Mouse (Mus musculus) bone marrow macrophage, adult 2 months (primary cell): ENCODE data around the gene Qdpr. TPM values are rescaled to one million over a fixed set of nuclear protein-coding genes. Genes with fewer than 3 reads are reported as not detected.
"Not testable (repeated sequence)": the region's sequence is repeated elsewhere in the genome, so short reads cannot be mapped to it uniquely, and the experiment has no call there.

Source experiments
- H3K27ac ChIP-seq: 2 replicates; pipeline ENCODE4 v1.5.1; 2012; ENCODE audit warnings: low read depth, low read length; ENCODE audit not compliant: insufficient read depth
- H3K4me1 ChIP-seq: 2 replicates; pipeline ENCODE4 v1.6.1; 2012; ENCODE audit warnings: low read length; ENCODE audit not compliant: control insufficient read depth, insufficient read depth
- H3K4me3 ChIP-seq: 2 replicates; pipeline ENCODE4 v1.5.1; 2012; ENCODE audit warnings: mild to moderate bottlenecking, low read length, moderate library complexity; ENCODE audit not compliant: insufficient read depth
- CTCF ChIP-seq: IDR thresholded peaks from 2 replicates; pipeline ENCODE4 v1.5.1; 2012; ENCODE audit warnings: low read depth, mild to moderate bottlenecking, low read length, moderate library complexity
- POLR2A ChIP-seq: IDR thresholded peaks from 2 replicates; pipeline ENCODE4 v1.6.1; 2012; ENCODE audit warnings: mild to moderate bottlenecking, low read depth, low read length, borderline replicate concordance
- polyA plus RNA-seq: library from polyadenylated mRNA; stranded (reverse); fragments of >200 nt; gene quantifications from 2 replicates; pipeline ENCODE4 v1.2.4, GENCODE M21; 2012; ENCODE audit not compliant: missing spikeins, insufficient read depth, insufficient read length

Gene Qdpr
- polyA plus RNA-seq, 1 experiment: 80.2 TPM

DNA sequence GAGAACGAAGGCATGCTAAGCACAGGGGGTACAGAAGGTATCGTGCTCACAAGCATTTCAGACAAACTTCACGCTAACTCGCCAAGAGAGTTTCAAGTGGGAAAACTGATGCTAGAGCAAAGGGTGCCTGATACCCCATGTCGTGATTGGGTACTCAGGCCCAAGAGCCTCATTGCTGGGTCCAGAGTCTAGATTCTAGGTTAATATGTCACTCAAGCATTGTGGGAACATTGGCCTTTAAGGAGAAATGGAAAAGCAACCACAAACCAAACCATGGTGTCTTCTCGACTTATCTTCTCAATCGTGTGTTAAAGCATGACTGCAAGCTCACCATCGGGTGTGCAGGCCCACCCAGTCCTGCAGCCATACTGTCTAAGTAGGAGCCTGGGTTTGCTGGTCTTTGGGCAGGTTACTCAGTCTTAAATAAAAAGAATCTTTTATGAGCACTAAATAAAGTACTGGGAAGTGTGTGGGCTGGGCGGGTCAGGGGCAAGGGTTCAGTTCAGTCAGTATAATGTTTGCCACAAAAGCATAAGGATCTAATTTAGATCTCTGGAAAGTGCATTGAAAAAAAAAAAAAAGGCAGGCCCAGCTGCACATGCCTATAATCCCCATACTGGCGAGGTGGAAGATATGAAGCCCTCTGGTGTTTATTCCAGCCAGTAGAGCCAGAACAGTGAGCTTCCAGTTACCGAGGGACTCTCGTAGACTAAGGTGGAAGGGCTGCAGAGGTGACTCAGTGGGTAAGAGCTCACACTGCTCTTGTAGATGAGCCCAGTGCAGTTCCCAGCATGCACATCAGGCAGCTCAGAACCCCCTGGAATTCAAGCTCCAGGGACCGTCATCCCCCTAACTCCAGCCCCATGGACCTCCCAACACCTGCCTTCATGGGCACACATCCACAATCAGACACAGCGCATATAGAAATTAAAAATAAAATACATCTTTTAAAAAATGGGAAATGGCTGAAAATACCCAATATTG lies 13.8 kb downstream of the Qdpr start:
- no peak for TF ChIP-seq POLR2A
- TF ChIP-seq CTCF: no peak
- no peak overlapping the region for H3K27ac ChIP-seq
- H3K4me3 ChIP-seq: no peak overlapping the region
- no peaks in the 10 kb centered on the region for H3K4me1 ChIP-seq

DNA sequence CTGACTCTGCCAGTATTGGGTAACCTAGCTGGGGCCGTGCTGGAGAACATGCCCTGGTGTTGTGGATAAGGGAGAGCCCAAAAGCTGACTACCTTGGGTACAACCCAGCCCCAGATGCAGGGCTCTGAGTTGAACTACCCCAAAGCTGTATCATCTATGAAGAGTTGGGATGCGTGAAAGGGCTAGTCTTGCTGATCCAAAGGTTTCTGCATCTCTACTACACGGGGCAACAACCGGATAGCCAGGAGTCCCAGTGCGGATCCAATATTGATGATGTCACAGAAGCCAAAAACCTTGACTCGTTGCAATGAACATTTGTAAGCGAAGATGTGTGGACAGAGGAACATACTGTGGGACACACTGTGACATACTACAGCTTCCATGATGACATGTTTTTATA lies 22.1 kb downstream of the Qdpr start:
- H3K4me1 ChIP-seq: no peaks in the 10 kb centered on the region
- TF ChIP-seq CTCF (no peak), POLR2A (no peak)
- H3K27ac ChIP-seq: no peak overlapping the region
- H3K4me3 ChIP-seq: no peak overlapping the region

DNA sequence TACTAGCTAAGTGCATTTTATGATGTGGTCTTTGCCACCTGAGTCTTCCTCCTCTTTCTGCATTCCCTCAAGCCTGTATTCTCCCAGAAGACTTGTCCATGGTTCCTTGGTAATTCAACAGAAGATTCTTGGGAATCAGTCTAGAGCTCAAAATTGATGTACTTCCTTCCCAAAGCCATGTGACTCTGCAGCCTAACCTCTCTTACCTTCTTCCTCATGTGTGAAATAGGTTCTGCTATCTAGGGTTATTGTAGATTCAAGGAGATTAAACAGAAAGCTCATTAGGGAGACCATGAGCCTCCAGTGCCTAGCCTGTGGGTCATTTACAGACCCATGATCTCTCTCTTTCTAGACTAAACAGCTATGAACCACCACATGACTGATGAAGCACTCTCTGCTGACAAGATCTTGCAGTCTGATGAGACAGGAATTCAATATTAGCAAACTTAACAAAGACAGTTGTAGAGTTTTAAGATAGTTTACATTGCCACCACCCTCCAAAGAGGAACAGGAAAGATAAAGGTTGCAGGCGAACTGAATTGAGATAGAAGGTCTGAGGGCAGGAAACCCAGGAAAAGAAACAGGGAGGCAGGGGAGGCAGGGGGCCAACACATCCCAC lies 23.5 kb downstream of the Qdpr start:
- TF ChIP-seq POLR2A (no peak), CTCF (no peak)
- H3K27ac ChIP-seq: no peak overlapping the region
- no peaks in the 10 kb centered on the region for H3K4me1 ChIP-seq
- no peak overlapping the region for H3K4me3 ChIP-seq

DNA sequence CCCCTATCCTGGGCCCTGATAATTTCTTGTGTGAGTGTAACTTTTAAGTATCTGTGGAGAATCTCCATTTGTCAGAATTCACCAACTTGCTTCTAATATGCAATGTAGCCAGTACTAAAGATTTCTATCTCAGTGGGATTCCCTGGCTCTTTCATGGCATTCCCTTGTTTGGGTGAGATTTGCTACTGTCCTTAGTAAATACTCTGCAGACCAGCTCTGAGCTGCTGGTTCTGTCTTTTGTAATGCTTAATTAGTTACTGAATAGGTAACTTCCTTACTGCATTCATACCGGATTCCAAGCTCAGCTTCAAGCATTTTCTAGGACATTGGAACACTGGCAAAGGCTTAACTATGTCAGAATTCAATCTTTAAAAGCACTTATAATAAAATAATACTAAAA lies 24.3 kb downstream of the Qdpr start:
- H3K4me3 ChIP-seq, H3K4me1 ChIP-seq, H3K27ac ChIP-seq: not testable (repeated sequence)

DNA sequence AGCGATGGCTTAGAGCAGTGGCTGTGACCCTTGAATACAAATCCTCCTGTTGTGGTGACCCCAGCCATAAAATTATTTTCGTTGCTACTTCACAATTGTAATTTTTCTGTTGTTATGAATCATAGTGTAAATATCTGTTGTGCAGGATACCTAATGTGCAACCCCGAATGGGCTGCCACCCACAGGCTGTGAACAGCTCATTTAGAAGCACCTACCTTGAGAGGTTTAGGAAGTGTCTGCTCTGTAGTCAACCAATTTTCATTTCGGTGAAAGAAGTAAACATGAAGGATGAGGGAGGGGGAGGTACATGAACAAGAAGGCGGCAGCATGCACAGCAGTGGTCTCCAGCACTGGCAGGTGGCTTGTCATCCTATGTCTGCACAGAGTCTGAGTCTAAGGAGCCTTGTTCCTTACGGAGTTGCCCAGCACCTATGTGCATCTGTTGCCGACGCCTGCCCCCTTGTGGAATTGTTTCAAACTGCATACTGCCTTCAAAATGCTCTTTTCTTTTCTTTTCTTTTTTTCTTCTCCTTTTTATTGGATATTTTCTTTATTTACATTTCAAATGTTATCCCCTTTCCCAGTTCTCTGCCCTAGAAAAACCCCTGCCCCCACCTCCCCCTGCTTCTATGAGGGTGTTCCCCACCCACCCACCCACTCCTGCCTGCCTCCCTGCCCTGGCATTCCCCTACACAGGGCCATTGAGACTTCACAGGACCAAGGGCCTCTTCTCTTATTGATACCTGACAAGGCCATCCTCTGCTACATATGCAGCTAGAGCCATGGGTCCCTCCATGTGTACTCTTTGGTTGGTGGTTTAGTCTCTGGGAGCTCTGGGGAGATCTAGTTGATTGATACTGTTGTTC lies 25.8 kb downstream of the Qdpr start:
- no peak overlapping the region for H3K27ac ChIP-seq
- TF ChIP-seq POLR2A (no peak), CTCF (peak; percentile 58)
- H3K4me3 ChIP-seq: no peak overlapping the region

DNA sequence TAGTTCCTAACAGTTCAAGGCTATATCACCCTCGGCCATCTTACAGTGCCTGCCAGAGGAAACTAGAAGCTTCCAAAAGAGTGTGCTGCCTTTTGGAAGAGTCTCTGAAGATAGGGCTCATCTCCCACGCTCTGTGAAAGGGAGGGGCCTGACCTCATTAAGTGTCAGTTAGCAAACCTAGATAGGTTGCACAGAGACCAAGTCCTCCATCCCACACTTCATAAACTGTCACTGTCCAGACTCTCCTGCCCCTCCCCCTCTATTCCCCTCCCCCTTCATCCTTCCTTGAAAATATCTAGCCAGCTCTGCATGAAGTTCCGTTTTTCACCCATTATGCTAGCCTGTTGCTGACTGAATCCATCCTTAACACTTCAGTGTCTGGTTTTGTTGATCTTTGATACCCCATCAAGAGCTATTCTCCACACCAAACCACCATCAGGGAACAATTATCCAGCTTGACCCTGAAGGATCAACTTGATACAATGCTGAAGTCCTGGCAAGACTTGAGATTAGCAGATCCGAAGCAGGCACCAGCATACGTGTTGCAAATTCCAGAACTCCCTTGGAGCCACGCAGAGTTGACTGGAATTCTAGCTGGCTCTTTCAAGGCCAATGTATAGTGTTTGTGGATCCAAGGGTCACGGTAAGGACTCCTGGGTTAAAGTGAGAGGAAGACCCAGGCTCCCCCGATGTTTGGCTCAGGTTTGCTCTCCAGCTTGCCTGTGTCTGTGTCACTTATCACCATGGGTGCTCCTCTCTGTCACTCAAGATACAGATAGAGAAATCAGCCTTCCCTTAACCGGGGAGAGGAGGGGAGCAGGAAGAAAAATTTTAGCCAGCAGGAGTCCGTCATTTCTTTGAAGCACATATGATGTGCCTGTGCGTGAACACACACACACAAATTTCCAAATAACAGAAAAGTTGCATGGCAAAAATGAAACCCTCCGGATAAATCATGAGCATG lies 27.9 kb downstream of the Qdpr start:
- Histone ChIP-seq H3K4me3 (no peak overlapping the region), H3K4me1 (no peaks in the 10 kb centered on the region), H3K27ac (no peak overlapping the region)
- TF ChIP-seq POLR2A: no peak
- no peak for TF ChIP-seq CTCF

More for the DNA sequence above, 25.8 kb downstream of the Qdpr start:
- no peaks in the 10 kb centered on the region for H3K4me1 ChIP-seq

DNA sequence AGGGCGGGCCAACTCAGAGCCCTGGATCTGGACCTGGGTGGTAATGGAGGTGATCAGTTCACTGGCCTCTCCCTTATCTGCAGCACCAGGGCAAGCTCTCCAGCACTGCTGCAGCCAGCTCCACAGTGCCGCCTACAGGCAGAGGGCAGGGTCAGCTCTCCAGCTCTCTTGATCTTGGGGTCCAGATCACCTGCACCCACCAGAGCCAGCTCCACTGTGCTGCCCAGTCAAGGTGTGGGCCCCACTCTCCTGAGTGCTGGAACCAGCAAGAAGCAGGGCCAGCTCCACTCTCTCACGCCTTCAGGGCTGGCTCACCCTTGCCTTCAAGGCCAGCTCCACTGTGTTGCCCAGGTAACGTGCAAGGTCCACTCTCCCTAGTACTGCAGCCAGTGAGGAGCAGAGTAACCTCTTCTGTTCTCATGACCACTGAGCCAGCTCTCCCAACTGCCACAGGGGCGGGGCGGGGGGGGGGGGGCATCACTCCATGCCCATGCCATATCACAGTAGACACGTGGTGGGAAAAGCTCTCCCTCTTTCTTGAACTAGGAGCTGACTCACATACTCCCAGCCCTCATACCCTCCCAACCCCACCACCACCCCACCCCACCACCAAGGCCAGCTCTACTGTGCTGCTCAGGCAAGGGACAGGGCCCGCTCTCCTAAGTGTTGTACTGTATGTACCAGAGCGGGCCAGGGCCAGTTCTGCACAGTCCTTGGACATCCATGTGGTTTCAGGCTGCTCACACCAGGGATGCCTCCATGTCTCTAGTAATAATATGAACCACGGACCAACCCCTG lies 30.0 kb downstream of the Qdpr start:
- Histone ChIP-seq H3K27ac (no peak overlapping the region), H3K4me3 (no peak overlapping the region), H3K4me1 (no peaks in the 10 kb centered on the region)
- TF ChIP-seq POLR2A: no peak
- TF ChIP-seq CTCF: peak; percentile 30; the same call in 1 of the 2 replicates

DNA sequence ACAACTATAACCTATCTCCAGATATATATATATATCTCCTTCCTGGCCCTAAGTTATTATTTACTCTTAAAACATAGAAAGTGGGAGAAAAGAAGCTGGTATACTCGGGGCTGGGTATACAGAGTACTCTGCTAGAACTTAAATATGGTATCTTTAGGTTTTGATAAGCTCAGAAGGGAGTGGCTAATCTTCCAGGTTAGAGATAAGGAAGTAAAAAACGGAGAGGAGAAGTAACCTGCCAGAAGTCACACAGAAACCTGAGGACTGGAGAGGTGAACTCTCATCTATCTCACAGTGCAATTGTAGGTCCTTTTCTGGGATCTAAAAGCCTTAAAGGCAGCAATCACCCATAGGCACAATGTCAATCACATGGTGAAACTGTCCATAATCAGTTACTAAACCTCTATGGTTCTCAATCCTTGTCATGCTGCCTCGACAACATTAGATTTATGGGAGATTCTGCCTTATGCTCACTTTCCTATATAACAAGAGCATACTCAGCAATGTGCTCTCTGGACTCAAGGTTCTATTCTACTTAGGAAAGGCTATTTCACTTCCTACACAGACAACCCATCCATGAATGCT lies 32.1 kb downstream of the Qdpr start:
- no peak for TF ChIP-seq CTCF
- Histone ChIP-seq H3K4me3 (no peak overlapping the region), H3K27ac (no peak overlapping the region), H3K4me1 (no peaks in the 10 kb centered on the region)
